Mouse (Mus musculus): ENCODE measurements at regions not wholly inside any gene's neighbourhood (a gene's known extent, or its start where the extent isn't known, plus 50 kb on each side); places are given as distances from the start of the nearest gene placed in this dataset.

DNA sequence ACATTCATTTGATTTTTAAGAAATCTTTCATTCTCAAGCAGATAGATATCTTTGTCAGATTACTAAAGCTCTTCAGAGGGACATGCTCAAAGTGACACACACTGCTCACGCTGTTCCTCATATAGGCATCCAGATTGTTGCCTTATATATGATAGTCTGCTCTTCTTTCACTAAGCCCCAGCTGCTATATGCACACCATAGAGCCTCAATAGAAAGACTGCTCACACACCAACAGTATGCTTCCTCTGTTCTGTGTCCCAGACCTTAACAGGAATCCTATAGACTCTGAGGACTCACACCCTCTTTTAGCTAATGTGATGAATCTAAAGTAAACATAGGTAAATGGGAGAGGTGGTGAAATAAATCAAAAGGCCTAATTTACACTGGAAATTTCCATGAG is 561.8 kb downstream of the Smarca1 start:
- Histone ChIP-seq H3K36me3 (ENCODE audit: control insufficient read depth, insufficient read depth, low read length) (no peaks in the 10 kb centered on the region), H3K4me3 (ENCODE audit: low read depth, low read length) (no peak overlapping the region), H3K27me3 (ENCODE audit: control insufficient read depth, insufficient read depth, low read length) (no peaks in the 10 kb centered on the region), H3K4me2 (ENCODE audit: low read depth, severe bottlenecking) (no peak overlapping the region), H3K27ac (replicated peaks; ENCODE audit: low read depth, low read length) (no peak overlapping the region), H3K9ac (ENCODE audit: low read length) (no peak overlapping the region), H3K9me3 (ENCODE audit: control insufficient read depth, low read length) (no peaks in the 10 kb centered on the region), H3K4me1 (ENCODE audit: control insufficient read depth, insufficient read depth, low read length) (no peaks in the 10 kb centered on the region)
- 88% methylated on average over 1 of the region's 1 CpGs for WGBS
- ATAC-seq (ENCODE audit: insufficient number of reproducible peaks, low FRiP score, low TSS enrichment, low read depth) (no peak), DNase-seq (ENCODE audit: low spot score) (no peak)

DNA sequence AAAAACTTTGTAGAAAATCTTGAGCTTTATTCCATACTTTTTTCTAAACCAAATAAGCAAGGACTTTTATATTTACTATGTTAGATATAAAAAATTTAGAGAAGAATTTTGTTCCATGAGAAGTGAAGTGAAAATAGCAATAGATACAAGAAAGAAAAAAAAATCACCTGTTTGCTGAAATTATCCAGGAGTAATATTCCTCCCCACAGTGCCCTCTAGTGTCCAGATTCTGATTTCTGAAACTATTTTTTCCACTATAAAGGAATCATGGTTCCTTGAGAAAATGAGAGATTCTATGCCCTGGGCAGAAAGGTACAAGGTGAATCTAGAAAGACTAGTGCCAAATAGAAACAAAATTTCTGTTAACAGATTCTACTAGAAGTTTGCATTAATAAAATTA is 564.0 kb downstream of the Smarca1 start:
- Histone ChIP-seq H3K36me3 (ENCODE audit: control insufficient read depth, insufficient read depth, low read length) (no peaks in the 10 kb centered on the region), H3K4me1 (ENCODE audit: control insufficient read depth, insufficient read depth, low read length) (no peaks in the 10 kb centered on the region), H3K27ac (replicated peaks; ENCODE audit: low read depth, low read length) (no peak overlapping the region), H3K4me2 (ENCODE audit: low read depth, severe bottlenecking) (no peak overlapping the region), H3K9ac (ENCODE audit: low read length) (no peak overlapping the region), H3K4me3 (ENCODE audit: low read depth, low read length) (no peak overlapping the region), H3K9me3 (ENCODE audit: control insufficient read depth, low read length) (no peaks in the 10 kb centered on the region), H3K27me3 (ENCODE audit: control insufficient read depth, insufficient read depth, low read length) (no peaks in the 10 kb centered on the region)
- ATAC-seq (ENCODE audit: insufficient number of reproducible peaks, low FRiP score, low TSS enrichment, low read depth) (no peak), DNase-seq (ENCODE audit: low spot score) (no peak)

DNA sequence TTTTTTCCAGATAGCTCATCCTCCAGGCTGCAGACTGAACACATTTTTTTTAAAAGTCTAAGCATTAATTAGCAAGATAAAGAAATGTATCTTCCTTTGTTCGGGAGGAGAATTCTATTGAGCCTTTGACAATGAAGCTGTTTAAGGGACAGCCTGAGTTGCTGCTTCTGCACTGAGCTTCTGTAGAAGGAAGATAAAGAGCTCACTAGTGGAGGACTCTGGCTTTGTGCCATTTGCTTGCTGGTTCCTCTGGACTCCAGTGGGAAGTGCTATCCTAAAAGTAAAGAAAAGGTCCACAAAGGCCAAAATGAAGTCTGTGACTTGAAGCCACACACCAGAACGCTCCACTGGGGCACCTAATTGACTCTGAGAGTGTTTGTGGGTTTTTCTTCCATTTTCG is 577.0 kb downstream of the Smarca1 start:
- Histone ChIP-seq H3K36me3 (ENCODE audit: control insufficient read depth, insufficient read depth, low read length) (no peaks in the 10 kb centered on the region), H3K4me3 (ENCODE audit: low read depth, low read length) (no peak overlapping the region), H3K27me3 (ENCODE audit: control insufficient read depth, insufficient read depth, low read length) (no peaks in the 10 kb centered on the region), H3K4me2 (ENCODE audit: low read depth, severe bottlenecking) (no peak overlapping the region), H3K4me1 (ENCODE audit: control insufficient read depth, insufficient read depth, low read length) (no peaks in the 10 kb centered on the region), H3K9me3 (ENCODE audit: control insufficient read depth, low read length) (no peaks in the 10 kb centered on the region), H3K9ac (ENCODE audit: low read length) (no peak overlapping the region), H3K27ac (replicated peaks; ENCODE audit: low read depth, low read length) (no peak overlapping the region)
- 70% methylated on average over 3 of the region's 3 CpGs for WGBS
- DNase-seq (ENCODE audit: low spot score) (no peak), ATAC-seq (ENCODE audit: insufficient number of reproducible peaks, low FRiP score, low TSS enrichment, low read depth) (no peak)

DNA sequence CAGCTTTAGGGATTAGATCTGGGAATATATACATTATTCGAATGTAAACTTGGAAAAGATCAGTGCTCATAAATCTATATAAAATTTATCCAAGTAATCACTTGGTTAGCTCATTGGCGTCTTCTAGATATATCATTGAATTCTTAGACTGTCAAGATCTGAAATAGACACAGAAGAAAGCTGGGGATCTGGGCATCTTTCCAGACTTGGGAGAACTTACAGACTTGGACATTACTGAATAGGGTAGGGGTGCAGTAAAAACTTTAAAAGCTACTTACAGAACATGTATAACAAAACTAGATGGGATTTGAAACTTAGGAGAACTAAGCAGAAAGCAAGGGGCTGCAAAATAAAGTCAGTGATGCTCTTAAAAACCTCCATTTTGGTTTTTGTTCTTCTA is 585.6 kb downstream of the Smarca1 start:
- no peaks in the 10 kb centered on the region for H3K9me3 ChIP-seq (ENCODE audit: control insufficient read depth, low read length)
- H3K27me3 ChIP-seq (ENCODE audit: control insufficient read depth, insufficient read depth, low read length) = no peaks in the 10 kb centered on the region
- H3K27ac ChIP-seq (replicated peaks; ENCODE audit: low read depth, low read length) = no peak overlapping the region
- ATAC-seq (ENCODE audit: insufficient number of reproducible peaks, low FRiP score, low TSS enrichment, low read depth) (no peak), DNase-seq (ENCODE audit: low spot score) (no peak)
- H3K4me1 ChIP-seq (ENCODE audit: control insufficient read depth, insufficient read depth, low read length) = no peaks in the 10 kb centered on the region
- 82% methylated on average over 2 of the region's 2 CpGs for WGBS
- no peak overlapping the region for H3K4me2 ChIP-seq (ENCODE audit: low read depth, severe bottlenecking)
- H3K36me3 ChIP-seq (ENCODE audit: control insufficient read depth, insufficient read depth, low read length) = no peaks in the 10 kb centered on the region
- no peak overlapping the region for H3K4me3 ChIP-seq (ENCODE audit: low read depth, low read length)
- no peak overlapping the region for H3K9ac ChIP-seq (ENCODE audit: low read length)

DNA sequence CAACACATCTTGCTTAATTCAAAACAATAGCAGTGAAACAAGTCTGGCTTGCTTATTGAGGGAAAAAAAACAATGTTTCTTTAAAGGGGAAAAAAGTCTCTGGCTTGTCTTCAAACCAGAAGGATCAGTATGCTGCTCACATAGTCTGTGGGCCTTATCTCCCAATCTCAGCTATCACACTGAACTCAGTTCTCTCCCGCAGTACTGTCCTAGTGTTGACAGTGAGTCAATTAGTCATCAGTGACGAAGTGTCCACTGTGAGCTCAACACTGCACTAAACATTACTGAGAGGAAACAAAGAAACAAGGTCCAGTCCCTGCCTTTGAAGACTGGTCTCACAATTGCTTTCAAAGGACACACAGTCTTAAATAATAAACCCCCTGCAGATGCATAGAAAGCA is 589.2 kb downstream of the Smarca1 start:
- Histone ChIP-seq H3K9me3 (ENCODE audit: control insufficient read depth, low read length) (no peaks in the 10 kb centered on the region), H3K4me2 (ENCODE audit: low read depth, severe bottlenecking) (no peak overlapping the region), H3K36me3 (ENCODE audit: control insufficient read depth, insufficient read depth, low read length) (no peaks in the 10 kb centered on the region), H3K9ac (ENCODE audit: low read length) (no peak overlapping the region), H3K4me3 (ENCODE audit: low read depth, low read length) (no peak overlapping the region), H3K27me3 (ENCODE audit: control insufficient read depth, insufficient read depth, low read length) (no peaks in the 10 kb centered on the region), H3K4me1 (ENCODE audit: control insufficient read depth, insufficient read depth, low read length) (no peaks in the 10 kb centered on the region), H3K27ac (replicated peaks; ENCODE audit: low read depth, low read length) (no peak overlapping the region)
- WGBS = 15% methylated on average over 2 of the region's 2 CpGs
- no peak for ATAC-seq (ENCODE audit: insufficient number of reproducible peaks, low FRiP score, low TSS enrichment, low read depth)
- no peak for DNase-seq (ENCODE audit: low spot score)

DNA sequence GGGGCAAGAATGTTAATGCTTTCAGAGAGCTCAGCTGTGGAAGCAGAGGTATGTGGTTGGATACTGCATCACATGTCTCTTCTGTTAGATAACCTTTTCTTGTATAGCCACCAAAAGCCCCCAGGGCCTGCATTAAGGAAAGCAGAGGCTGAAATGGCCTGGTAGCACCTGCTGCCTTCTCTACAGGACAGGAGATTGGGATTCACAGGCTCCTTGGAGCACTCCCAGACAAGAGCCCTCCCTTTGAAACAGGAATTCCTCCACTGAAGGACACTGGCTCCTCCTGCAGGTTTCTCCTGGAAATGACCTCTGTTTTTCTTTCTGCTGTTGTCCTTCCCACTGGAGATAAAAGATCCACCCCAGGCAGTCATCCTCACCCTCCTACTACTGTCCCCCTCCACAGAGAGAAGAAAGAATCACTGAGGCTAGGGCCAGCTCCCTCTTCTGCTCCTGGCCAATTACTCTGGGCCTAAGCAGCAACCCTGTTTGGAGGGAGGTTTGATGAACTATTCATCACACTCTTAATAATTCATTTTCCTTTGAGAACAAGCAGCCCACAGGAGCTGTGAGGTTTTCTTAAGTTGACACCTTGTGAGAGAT is 600.1 kb downstream of the Smarca1 start:
- Histone ChIP-seq H3K4me3 (ENCODE audit: low read depth, low read length) (no peak overlapping the region), H3K9ac (ENCODE audit: low read length) (no peak overlapping the region), H3K27me3 (ENCODE audit: control insufficient read depth, insufficient read depth, low read length) (no peaks in the 10 kb centered on the region), H3K4me2 (ENCODE audit: low read depth, severe bottlenecking) (no peak overlapping the region), H3K36me3 (ENCODE audit: control insufficient read depth, insufficient read depth, low read length) (no peaks in the 10 kb centered on the region), H3K27ac (replicated peaks; ENCODE audit: low read depth, low read length) (no peak overlapping the region), H3K4me1 (ENCODE audit: control insufficient read depth, insufficient read depth, low read length) (no peaks in the 10 kb centered on the region), H3K9me3 (ENCODE audit: control insufficient read depth, low read length) (no peaks in the 10 kb centered on the region)
- ATAC-seq (ENCODE audit: insufficient number of reproducible peaks, low FRiP score, low TSS enrichment, low read depth) (no peak), DNase-seq (ENCODE audit: low spot score) (peak; percentile 30)
